In the genomic region with DNA sequence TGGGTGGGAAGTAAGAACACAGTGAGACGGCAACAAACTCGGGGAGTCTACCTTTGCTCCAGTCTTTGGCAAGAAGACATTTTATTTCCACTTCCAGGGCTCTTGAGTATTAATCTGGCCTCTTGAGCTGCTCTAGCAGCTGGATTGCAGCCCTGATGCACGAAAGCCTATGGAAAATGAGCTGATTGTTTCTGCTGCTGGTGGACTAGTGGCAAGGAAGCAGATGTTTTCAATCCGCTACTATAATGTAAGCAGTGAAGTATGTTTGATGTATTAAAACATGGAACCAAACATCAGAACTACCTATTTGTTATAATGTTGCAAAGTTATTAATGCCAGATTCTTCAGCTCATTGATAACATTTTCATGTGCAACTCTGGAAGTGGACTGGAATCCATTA, we compare ENCODE assay signal across 21 mouse cellular contexts.
"Had no signal": no experiment of that assay in that cellular context is flagged by ENCODE, and none has a peak within 500 bp of the region (broad histone marks: within the 10 kb centered on the region; RNA-seq: fewer than 3 reads in every experiment).

No protein-coding gene starts in this region.

- H3K9ac ChIP-seq: kidney, embryonic 15.5 days; limb, embryonic 15.5 days; liver, embryonic 14.5 days; liver, postnatal 0 days; lung, embryonic 15.5 days; midbrain, embryonic 13.5 days; neural tube, embryonic 13.5 days had no signal

- H3K36me3 ChIP-seq: kidney, embryonic 15.5 days; limb, embryonic 15.5 days; lung, embryonic 15.5 days; midbrain, embryonic 10.5 days; midbrain, embryonic 13.5 days; neural tube, embryonic 13.5 days had no signal

- H3K9me3 ChIP-seq: kidney, embryonic 15.5 days; limb, embryonic 15.5 days; lung, embryonic 15.5 days; megakaryocyte, embryonic 14.5 days; midbrain, embryonic 10.5 days; midbrain, embryonic 13.5 days; neural tube, embryonic 13.5 days had no signal

- H3K27ac ChIP-seq: kidney, embryonic 15.5 days; left cerebral cortex, adult 2 months; limb, embryonic 15.5 days; liver, embryonic 14.5 days; lung, embryonic 15.5 days; midbrain, embryonic 10.5 days; midbrain, embryonic 13.5 days; neural tube, embryonic 13.5 days had no signal

- H3K27me3 ChIP-seq: kidney, embryonic 15.5 days; limb, embryonic 15.5 days; lung, embryonic 15.5 days; megakaryocyte, embryonic 14.5 days; midbrain, embryonic 13.5 days; neural tube, embryonic 13.5 days had no signal

- ATAC-seq: intestine, postnatal 0 days; liver, postnatal 0 days; midbrain, embryonic 13.5 days; midbrain, embryonic 16.5 days had no signal

- DNase-seq: kidney, adult 2 months; kidney, postnatal 10 days; kidney, postnatal 36 days; layer of hippocampus, postnatal 36 days; liver, postnatal 0 days; lung, postnatal 36 days; thymus, adult 18-20 months; thymus, postnatal 36 days had no signal

- H3K4me1 ChIP-seq: kidney, embryonic 15.5 days; limb, embryonic 15.5 days; lung, embryonic 15.5 days; megakaryocyte, embryonic 14.5 days; midbrain, embryonic 10.5 days had no signal

- H3K4me3 ChIP-seq: kidney, embryonic 15.5 days; left cerebral cortex, adult 2 months; limb, embryonic 15.5 days; lung, embryonic 15.5 days; megakaryocyte, embryonic 14.5 days; midbrain, embryonic 10.5 days; midbrain, embryonic 13.5 days; myocyte; neural tube, embryonic 13.5 days had no signal

- H3K4me2 ChIP-seq: kidney, embryonic 15.5 days; limb, embryonic 15.5 days; liver, embryonic 11.5 days; lung, embryonic 15.5 days; midbrain, embryonic 13.5 days; neural tube, embryonic 13.5 days had no signal
